Mouse (Mus musculus): Measurements from ENCODE around the gene Tbc1d8. TPM values are rescaled to one million over a fixed set of nuclear protein-coding genes. Genes with fewer than 3 reads are reported as not detected.
A peak's percentile ranks its signal among the peaks of the same experiment; 100 is the strongest.

Gene Tbc1d8
- polyA plus RNA-seq, 1 experiment from 2014 or later, result 5.3 TPM

GRCm38 (mm10) chr1:39344981-39345600, 133.5 kb downstream of the Tbc1d8 start:
- Histone ChIP-seq H3K4me3 (ENCODE audit: low read depth, low read length) (no peak overlapping the region), H3K9me3 (ENCODE audit: control insufficient read depth, low read length) (no peaks in the 10 kb centered on the region), H3K27me3 (ENCODE audit: control insufficient read depth, insufficient read depth, low read length) (no peaks in the 10 kb centered on the region), H3K9ac (ENCODE audit: low read length) (no peak overlapping the region), H3K4me1 (ENCODE audit: control insufficient read depth, insufficient read depth, low read length) (no peaks in the 10 kb centered on the region), H3K27ac (replicated peaks; ENCODE audit: low read depth, low read length) (no peak overlapping the region), H3K4me2 (ENCODE audit: low read depth, severe bottlenecking) (no peak overlapping the region), H3K36me3 (ENCODE audit: control insufficient read depth, insufficient read depth, low read length) (no peaks in the 10 kb centered on the region)
- WGBS, result 65% methylated on average over 21 of the region's 21 CpGs
- ATAC-seq (ENCODE audit: insufficient number of reproducible peaks, low FRiP score, low TSS enrichment, low read depth) (no peak), DNase-seq (ENCODE audit: low spot score) (no peak)

GRCm38 (mm10) chr1:39343242-39343641, 135.3 kb downstream of the Tbc1d8 start:
- ATAC-seq (ENCODE audit: insufficient number of reproducible peaks, low FRiP score, low TSS enrichment, low read depth), result no peak

GRCm38 (mm10) chr1:39341807-39342206, 136.7 kb downstream of the Tbc1d8 start:
- 76% methylated on average over 4 of the region's 4 CpGs for WGBS

More at GRCm38 (mm10) chr1:39343242-39343641, 135.3 kb downstream of the Tbc1d8 start:
- DNase-seq (ENCODE audit: low spot score), result no peak
- Histone ChIP-seq H3K36me3 (ENCODE audit: control insufficient read depth, insufficient read depth, low read length) (no peaks in the 10 kb centered on the region), H3K4me3 (ENCODE audit: low read depth, low read length) (no peak overlapping the region), H3K27ac (replicated peaks; ENCODE audit: low read depth, low read length) (no peak overlapping the region), H3K4me1 (ENCODE audit: control insufficient read depth, insufficient read depth, low read length) (no peaks in the 10 kb centered on the region), H3K27me3 (ENCODE audit: control insufficient read depth, insufficient read depth, low read length) (no peaks in the 10 kb centered on the region), H3K4me2 (ENCODE audit: low read depth, severe bottlenecking) (no peak overlapping the region), H3K9ac (ENCODE audit: low read length) (no peak overlapping the region), H3K9me3 (ENCODE audit: control insufficient read depth, low read length) (no peaks in the 10 kb centered on the region)
- 83% methylated on average over 5 of the region's 5 CpGs for WGBS

GRCm38 (mm10) chr1:39340647-39341046, 137.9 kb downstream of the Tbc1d8 start:
- no peak for ATAC-seq (ENCODE audit: insufficient number of reproducible peaks, low FRiP score, low TSS enrichment, low read depth)
- H3K27me3 ChIP-seq (ENCODE audit: control insufficient read depth, insufficient read depth, low read length), result no peaks in the 10 kb centered on the region
- DNase-seq (ENCODE audit: low spot score), result peak; percentile 63
- no peaks in the 10 kb centered on the region for H3K9me3 ChIP-seq (ENCODE audit: control insufficient read depth, low read length)
- WGBS, result 21% methylated on average over 8 of the region's 8 CpGs
- no peaks in the 10 kb centered on the region for H3K36me3 ChIP-seq (ENCODE audit: control insufficient read depth, insufficient read depth, low read length)
- no peak overlapping the region for H3K9ac ChIP-seq (ENCODE audit: low read length)
- H3K27ac ChIP-seq (replicated peaks; ENCODE audit: low read depth, low read length), result no peak overlapping the region
- H3K4me1 ChIP-seq (ENCODE audit: control insufficient read depth, insufficient read depth, low read length), result no peaks in the 10 kb centered on the region
- no peak overlapping the region for H3K4me2 ChIP-seq (ENCODE audit: low read depth, severe bottlenecking)
- H3K4me3 ChIP-seq (ENCODE audit: low read depth, low read length), result no peak overlapping the region

More at GRCm38 (mm10) chr1:39341807-39342206, 136.7 kb downstream of the Tbc1d8 start:
- H3K9ac ChIP-seq (ENCODE audit: low read length), result no peak overlapping the region
- no peaks in the 10 kb centered on the region for H3K4me1 ChIP-seq (ENCODE audit: control insufficient read depth, insufficient read depth, low read length)
- no peak overlapping the region for H3K4me2 ChIP-seq (ENCODE audit: low read depth, severe bottlenecking)
- ATAC-seq (ENCODE audit: insufficient number of reproducible peaks, low FRiP score, low TSS enrichment, low read depth) (no peak), DNase-seq (ENCODE audit: low spot score) (no peak)
- no peaks in the 10 kb centered on the region for H3K9me3 ChIP-seq (ENCODE audit: control insufficient read depth, low read length)
- H3K4me3 ChIP-seq (ENCODE audit: low read depth, low read length), result no peak overlapping the region
- no peaks in the 10 kb centered on the region for H3K36me3 ChIP-seq (ENCODE audit: control insufficient read depth, insufficient read depth, low read length)
- no peak overlapping the region for H3K27ac ChIP-seq (replicated peaks; ENCODE audit: low read depth, low read length)
- no peaks in the 10 kb centered on the region for H3K27me3 ChIP-seq (ENCODE audit: control insufficient read depth, insufficient read depth, low read length)

- WGBS, result 84% methylated on average over 6 of the region's 6 CpGs
- H3K27me3 ChIP-seq (ENCODE audit: control insufficient read depth, insufficient read depth, low read length), result no peaks in the 10 kb centered on the region
- no peak overlapping the region for H3K4me3 ChIP-seq (ENCODE audit: low read depth, low read length)
- no peak overlapping the region for H3K27ac ChIP-seq (replicated peaks; ENCODE audit: low read depth, low read length)
- no peaks in the 10 kb centered on the region for H3K36me3 ChIP-seq (ENCODE audit: control insufficient read depth, insufficient read depth, low read length)
- no peak overlapping the region for H3K4me2 ChIP-seq (ENCODE audit: low read depth, severe bottlenecking)
- no peaks in the 10 kb centered on the region for H3K4me1 ChIP-seq (ENCODE audit: control insufficient read depth, insufficient read depth, low read length)
- DNase-seq (ENCODE audit: low spot score), result no peak
- no peak overlapping the region for H3K9ac ChIP-seq (ENCODE audit: low read length)
- ATAC-seq (ENCODE audit: insufficient number of reproducible peaks, low FRiP score, low TSS enrichment, low read depth), result no peak
- no peaks in the 10 kb centered on the region for H3K9me3 ChIP-seq (ENCODE audit: control insufficient read depth, low read length)
Observed at GRCm38 (mm10) chr1:39340156-39340555, 138.4 kb downstream of the Tbc1d8 start.

DNA sequence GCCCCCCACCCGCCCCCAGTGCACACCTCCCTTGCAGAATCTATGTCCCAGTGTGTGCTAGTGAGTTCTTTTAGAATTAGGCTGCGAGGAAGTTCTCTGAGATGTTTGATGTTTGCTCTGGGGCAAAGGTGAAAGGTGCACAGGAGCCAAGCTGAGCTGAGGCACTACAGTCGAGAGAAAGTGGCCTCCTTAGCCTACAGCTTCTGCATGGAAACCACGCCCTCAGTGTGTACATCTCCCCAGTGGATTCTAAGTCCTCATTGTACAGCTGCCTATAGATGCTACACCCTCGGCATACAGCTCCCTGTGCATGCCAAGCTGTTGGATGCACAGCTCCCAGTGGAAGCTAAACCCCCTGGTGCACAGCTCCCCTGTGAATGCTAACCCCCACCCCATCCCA, 139.1 kb downstream of the Tbc1d8 start:
- no peak overlapping the region for H3K9ac ChIP-seq (ENCODE audit: low read length)
- H3K4me1 ChIP-seq (ENCODE audit: control insufficient read depth, insufficient read depth, low read length), result no peaks in the 10 kb centered on the region
- H3K27me3 ChIP-seq (ENCODE audit: control insufficient read depth, insufficient read depth, low read length), result no peaks in the 10 kb centered on the region
- H3K36me3 ChIP-seq (ENCODE audit: control insufficient read depth, insufficient read depth, low read length), result no peaks in the 10 kb centered on the region
- WGBS, result 64% methylated on average over 5 of the region's 5 CpGs
- H3K4me3 ChIP-seq (ENCODE audit: low read depth, low read length), result no peak overlapping the region
- H3K4me2 ChIP-seq (ENCODE audit: low read depth, severe bottlenecking), result no peak overlapping the region
- H3K27ac ChIP-seq (replicated peaks; ENCODE audit: low read depth, low read length), result no peak overlapping the region
- ATAC-seq (ENCODE audit: insufficient number of reproducible peaks, low FRiP score, low TSS enrichment, low read depth), result no peak
- H3K9me3 ChIP-seq (ENCODE audit: control insufficient read depth, low read length), result no peaks in the 10 kb centered on the region
- DNase-seq (ENCODE audit: low spot score), result no peak

DNA sequence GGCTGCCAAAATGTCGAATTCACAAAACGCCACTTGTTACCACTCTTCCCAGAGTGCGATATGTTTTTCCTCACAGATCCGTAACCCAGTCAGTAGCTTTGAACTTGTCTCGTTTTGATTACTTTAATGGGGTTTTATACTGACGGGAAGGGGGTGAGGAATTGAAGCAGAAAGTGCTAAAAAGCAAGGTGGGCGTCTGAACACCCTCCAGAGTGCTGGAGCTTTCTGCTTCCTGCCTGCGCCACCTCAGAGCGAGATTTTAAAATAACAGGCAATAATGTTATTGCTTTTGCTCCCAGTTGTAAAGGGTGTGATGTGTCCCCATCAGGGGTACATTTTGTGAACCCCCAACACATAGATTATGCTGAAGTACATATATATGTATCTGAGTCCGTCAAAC, 139.7 kb downstream of the Tbc1d8 start:
- no peak overlapping the region for H3K4me2 ChIP-seq (ENCODE audit: low read depth, severe bottlenecking)
- H3K4me3 ChIP-seq (ENCODE audit: low read depth, low read length), result no peak overlapping the region
- no peak overlapping the region for H3K9ac ChIP-seq (ENCODE audit: low read length)
- no peaks in the 10 kb centered on the region for H3K4me1 ChIP-seq (ENCODE audit: control insufficient read depth, insufficient read depth, low read length)
- no peaks in the 10 kb centered on the region for H3K27me3 ChIP-seq (ENCODE audit: control insufficient read depth, insufficient read depth, low read length)
- no peak for DNase-seq (ENCODE audit: low spot score)
- H3K27ac ChIP-seq (replicated peaks; ENCODE audit: low read depth, low read length), result no peak overlapping the region
- no peaks in the 10 kb centered on the region for H3K36me3 ChIP-seq (ENCODE audit: control insufficient read depth, insufficient read depth, low read length)
- no peaks in the 10 kb centered on the region for H3K9me3 ChIP-seq (ENCODE audit: control insufficient read depth, low read length)
- no peak for ATAC-seq (ENCODE audit: insufficient number of reproducible peaks, low FRiP score, low TSS enrichment, low read depth)
- WGBS, result 71% methylated on average over 10 of the region's 10 CpGs

GRCm38 (mm10) chr1:39336788-39337187, 141.8 kb downstream of the Tbc1d8 start:
- Histone ChIP-seq H3K9me3 (ENCODE audit: control insufficient read depth, low read length) (no peaks in the 10 kb centered on the region), H3K36me3 (ENCODE audit: control insufficient read depth, insufficient read depth, low read length) (no peaks in the 10 kb centered on the region), H3K4me2 (ENCODE audit: low read depth, severe bottlenecking) (no peak overlapping the region), H3K4me1 (ENCODE audit: control insufficient read depth, insufficient read depth, low read length) (no peaks in the 10 kb centered on the region), H3K27me3 (ENCODE audit: control insufficient read depth, insufficient read depth, low read length) (no peaks in the 10 kb centered on the region), H3K27ac (replicated peaks; ENCODE audit: low read depth, low read length) (no peak overlapping the region), H3K4me3 (ENCODE audit: low read depth, low read length) (no peak overlapping the region), H3K9ac (ENCODE audit: low read length) (no peak overlapping the region)
- DNase-seq (ENCODE audit: low spot score), result no peak
- no peak for ATAC-seq (ENCODE audit: insufficient number of reproducible peaks, low FRiP score, low TSS enrichment, low read depth)
- 82% methylated on average over 8 of the region's 8 CpGs for WGBS

All from limb, embryonic 11.5 days (tissue).